Mouse (Mus musculus) kidney, adult 8-10 months (tissue): ENCODE measurements at regions not wholly inside any gene's neighbourhood (a gene's known extent, or its start where the extent isn't known, plus 50 kb on each side); places are given as distances from the start of the nearest gene placed in this dataset.

Source experiments
- DNase-seq, 2 experiments: peaks; one replicate each; pipeline ENCODE4 v3.0.0; 2022

GRCm38 (mm10) chr4:33599966-33600365 lies 289.9 kb downstream of the Rngtt start:
- DNase-seq, result no peak

GRCm38 (mm10) chr4:33600805-33601204 lies 290.7 kb downstream of the Rngtt start:
- DNase-seq, result no peak

DNA sequence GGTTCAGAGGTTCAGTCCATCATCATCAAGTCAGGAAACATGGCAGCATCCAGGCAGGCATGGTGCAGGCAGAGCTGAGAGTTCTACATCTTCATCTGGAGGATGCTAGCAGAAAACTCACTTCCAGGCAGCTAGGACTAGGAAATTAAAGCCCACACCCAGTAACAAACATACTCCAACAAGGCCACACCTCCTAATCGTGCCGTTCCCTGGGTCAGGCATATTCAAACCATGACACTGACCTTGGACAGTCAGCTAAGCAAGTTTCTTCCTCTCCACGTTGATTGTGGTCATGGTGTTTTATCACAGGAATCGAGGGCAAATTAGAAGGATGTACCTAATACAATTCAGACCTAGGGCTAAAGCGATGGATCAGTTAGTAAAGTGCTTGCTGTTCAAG lies 294.5 kb downstream of the Rngtt start:
- no peak for DNase-seq

DNA sequence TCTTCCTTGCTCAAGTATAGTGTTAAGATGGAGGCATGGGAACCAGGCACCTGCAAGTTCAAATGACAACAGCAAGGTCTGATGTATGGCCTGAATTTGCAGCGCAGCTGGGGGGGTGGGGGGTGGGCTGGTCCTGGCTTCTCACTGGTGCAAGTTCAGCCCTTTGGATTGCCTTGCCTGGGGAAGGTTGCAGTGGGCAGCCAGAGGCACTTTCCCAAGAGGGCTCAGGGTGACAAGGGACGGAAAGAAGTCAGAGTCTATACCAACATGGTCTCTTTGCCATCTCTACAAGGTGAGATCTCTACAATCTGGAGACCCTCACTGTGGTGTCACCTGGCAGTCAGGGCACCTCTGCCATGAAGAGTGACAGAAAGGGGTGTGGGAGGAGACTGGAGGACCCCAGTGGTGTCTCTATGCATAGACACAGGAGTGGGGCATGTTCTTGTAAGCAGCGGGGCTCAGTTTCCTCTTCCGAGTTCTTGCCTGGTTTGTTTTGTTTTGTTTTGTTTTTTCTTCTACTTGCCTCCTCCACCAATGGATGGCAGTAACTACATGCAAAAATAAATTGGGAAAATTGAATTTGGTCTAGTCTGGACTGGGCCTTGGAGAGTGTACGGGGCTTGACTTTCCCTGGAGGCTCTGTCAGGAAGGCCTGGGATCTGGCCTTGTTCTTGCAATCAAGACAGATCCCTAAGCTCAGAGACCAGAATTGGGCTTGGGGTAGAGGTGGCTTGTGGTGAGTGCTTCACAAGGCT lies 284.4 kb upstream of the Cnr1 start:
- no peak for DNase-seq

- peak; percentile 5 to 9 for DNase-seq
Observed at GRCm38 (mm10) chr4:33640576-33641255, 283.7 kb upstream of the Cnr1 start.

DNA sequence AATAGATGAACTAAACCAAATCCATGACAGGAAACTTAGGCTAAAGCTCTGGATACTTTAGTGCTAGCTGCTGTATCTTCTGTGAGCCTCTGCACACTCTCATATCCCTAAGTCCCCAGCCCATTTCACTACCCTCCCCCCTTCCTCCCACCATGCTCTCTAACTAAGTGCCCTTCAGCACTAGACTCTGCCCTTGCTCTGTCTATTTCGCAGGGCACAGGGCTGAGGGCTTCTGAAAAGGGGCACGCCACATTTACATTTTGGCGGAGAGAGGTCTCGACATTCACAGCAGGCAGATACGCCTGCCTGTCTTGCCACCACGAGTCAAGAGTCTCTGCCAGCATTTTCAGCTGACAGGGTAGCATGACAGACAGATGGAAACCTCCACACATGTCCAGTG lies 282.5 kb upstream of the Cnr1 start:
- no peak for DNase-seq

GRCm38 (mm10) chr4:33642526-33642925 lies 281.9 kb upstream of the Cnr1 start:
- no peak for DNase-seq

DNA sequence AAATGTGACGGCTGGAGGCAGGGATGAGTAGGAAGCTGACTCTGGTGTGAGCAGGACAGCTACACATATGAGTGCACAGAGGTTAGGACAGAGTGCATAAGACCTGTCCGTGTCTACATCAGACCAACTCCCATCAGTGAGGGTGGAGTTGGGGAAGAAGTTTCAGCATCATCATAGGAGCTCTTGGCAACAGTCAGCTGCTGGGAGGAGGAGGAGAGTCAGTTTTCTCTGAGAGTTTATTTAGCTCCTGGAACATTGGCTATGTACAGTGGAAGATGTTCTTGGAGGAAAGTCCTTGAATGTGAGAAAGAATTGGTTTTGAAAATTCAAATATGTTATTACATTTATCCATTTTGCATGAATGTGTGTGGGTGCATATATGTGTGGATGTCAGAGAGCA lies 279.2 kb upstream of the Cnr1 start:
- no peak for DNase-seq

DNA sequence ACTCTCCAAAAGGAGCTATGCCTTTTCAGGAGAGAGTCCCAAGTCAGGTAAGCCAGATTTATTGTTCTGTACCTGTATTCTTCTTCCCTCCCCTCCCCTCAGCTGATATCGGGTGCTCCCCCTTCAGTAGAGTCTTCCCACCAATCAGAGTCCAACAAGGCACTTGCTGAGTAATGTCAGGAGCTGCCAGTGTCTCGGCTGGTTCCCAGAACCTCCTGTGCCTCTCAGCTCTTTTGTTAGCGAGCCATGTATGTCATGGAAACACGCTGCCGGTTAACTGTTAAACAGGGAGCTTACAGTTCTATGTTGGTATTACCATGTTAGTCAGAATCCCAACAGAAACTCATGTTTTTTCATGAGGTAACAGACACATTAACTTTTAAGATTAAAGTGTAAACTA lies 273.1 kb upstream of the Cnr1 start:
- DNase-seq, result peak in 1 of 2 experiments; percentile 24

DNA sequence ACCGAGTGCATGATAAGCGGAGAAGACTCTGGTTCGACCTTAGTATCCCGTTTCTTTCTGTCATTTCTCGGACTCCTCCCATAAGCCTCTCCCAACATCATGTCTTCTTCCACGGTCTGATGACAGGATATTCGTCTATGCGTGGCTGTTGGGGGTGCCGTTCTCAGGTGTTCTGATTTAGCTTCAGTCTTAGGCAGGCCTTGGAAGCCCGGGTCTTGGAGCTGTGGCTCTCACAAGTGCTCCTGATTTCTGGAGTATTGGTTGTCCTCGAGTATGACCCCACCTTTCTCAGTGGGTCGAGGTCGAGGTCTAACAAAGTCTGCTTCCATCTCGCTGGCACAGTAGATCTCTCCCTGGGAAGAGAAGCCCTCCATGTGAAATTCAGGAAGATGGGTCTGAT lies 264.6 kb upstream of the Cnr1 start:
- no peak for DNase-seq

GRCm38 (mm10) chr4:33660553-33660952 lies 263.8 kb upstream of the Cnr1 start:
- DNase-seq, result no peak

- DNase-seq, result no peak
Observed at GRCm38 (mm10) chr4:33661862-33662261, 262.5 kb upstream of the Cnr1 start.

DNA sequence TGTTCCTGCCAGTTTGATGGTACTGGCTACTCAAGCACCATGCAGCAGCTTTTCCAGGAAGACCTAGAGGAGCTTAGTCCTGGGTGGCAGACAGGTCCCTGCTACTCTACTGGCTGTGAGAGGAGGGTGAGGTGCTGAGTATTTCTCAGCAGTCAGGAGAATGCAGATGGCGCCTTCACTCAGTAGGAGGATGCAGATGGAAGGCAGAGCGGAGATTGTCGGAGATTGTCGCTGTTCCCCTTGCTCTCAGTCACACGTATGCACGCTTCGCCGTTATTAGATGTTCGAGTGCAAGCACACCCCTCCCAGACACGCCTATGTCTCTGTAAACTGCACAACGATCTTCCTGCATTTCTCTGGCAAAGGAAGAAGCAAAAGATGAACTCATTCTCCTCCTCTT lies 261.4 kb upstream of the Cnr1 start:
- no peak for DNase-seq

- DNase-seq, result no peak
Observed at GRCm38 (mm10) chr4:33663616-33664473, 260.5 kb upstream of the Cnr1 start.

- no peak for DNase-seq
Observed at GRCm38 (mm10) chr4:33664474-33664822, 259.9 kb upstream of the Cnr1 start.

DNA sequence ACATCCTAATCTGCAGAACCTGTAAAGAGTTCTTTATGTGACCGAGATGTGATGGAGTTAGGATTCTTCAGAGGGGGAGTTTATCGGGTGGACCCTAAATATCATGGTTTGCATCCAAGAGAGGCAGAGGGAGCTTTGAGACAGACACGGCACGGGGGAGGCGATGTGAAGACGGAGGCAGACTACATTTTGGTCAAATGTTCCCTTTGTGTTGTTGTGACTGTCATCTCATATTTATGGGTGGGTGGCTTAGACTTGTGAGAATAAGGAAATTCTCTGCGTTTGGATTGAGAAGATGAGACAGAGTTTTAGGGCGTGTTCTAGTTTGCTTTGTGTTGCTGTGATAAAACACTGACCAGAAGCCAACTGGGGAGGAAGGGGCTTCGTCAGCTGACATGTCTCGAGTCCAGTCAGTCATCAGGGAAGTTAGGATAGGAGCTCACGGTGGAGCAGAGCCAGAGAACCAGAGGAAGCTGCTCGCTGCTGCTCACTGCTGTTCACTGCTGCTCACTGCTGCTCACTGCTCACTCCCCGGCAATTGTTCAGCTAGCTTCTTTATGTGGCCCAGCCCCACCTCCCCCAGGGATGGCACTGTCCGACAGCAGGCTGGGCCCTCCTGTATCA lies 259.0 kb upstream of the Cnr1 start:
- DNase-seq, result no peak

DNA sequence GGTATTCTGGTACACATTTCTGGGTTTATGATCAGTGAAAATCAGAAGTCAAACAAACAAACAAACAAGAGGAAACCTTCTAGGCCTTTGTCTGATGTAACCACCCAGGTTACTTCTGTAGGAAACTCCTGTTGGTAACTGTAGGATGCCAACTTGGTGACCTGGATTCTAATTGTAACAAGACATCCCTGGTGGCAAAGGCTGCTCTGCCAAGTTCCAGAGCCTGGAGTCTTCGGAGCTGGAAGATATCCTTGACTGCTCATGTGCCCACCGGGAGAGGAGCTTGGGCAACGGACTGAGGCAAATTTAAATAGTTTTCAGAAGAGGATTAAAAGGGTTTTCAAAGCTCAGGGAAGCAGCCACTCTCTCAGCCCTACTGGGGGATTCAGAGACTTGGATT lies 256.0 kb upstream of the Cnr1 start:
- DNase-seq, result no peak

- no peak for DNase-seq
Observed at GRCm38 (mm10) chr4:33675044-33675443, 249.3 kb upstream of the Cnr1 start.

- DNase-seq, result no peak
Observed at GRCm38 (mm10) chr4:33679351-33679750, 245.0 kb upstream of the Cnr1 start.

DNA sequence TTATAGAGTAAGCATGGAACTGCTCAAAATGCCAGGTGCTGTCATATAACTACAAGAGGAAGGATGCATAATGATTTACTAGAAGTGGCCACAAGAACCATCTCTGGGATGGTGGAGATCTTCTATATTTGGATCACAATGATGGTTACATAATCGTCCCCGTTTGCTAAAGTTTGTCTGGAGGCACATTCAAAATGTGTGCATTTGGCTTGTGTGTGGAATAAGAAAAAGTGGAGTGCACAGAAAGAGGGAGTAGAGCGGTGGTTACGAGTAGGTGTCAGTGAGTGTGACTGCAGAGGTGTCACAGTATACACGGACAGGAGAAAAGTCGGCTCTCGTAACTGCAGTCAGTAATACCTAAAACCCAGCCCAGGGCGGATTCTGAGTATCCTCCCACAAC lies 238.3 kb upstream of the Cnr1 start:
- DNase-seq, result no peak

DNA sequence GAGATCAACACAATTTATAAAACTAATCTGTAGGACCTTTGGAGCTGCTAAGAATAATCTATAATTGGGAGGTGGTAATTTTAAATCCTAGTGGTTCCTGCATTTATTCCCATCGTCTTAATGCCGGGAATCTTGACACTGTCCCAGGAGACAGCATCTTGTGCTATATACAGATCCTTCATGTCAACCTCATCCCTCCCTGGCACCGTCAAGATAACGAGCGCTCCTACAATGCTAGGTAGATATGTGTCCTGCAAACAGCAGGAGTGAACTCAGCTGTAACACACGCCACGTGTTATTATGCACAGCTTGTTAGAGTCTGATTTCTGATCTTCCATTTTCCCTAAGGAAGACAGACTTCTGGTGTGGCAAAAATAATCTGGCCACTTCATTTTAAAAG lies 237.0 kb upstream of the Cnr1 start:
- no peak for DNase-seq

DNA sequence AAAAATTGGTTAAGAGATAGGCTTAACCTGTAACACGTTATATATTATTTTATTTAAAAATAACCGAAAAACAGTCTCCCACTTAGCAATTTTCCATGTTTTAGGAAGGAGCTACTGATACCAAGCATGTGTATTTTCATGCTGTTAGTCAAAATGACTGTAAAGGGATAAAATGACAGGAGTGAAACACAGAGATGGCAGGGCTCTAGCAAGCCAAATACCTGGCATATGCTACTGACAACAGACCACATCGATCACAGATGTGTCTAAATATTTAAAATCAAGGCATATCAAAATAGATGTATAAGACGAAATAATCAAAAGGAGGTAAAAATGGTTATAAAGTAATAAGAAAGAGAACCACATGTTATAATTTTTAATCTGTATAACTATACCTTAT lies 231.0 kb upstream of the Cnr1 start:
- DNase-seq, result no peak

GRCm38 (mm10) chr4:33696969-33697368 lies 227.4 kb upstream of the Cnr1 start:
- no peak for DNase-seq
